Mouse (Mus musculus): ENCODE data around the gene Mphosph9. TPM values are rescaled to one million over a fixed set of nuclear protein-coding genes. Genes with fewer than 3 reads are reported as not detected.

The Mphosph9 gene
- polyA plus RNA-seq, 1 experiment from 2014 or later: 5.2 TPM

GRCm38 (mm10) chr5:124210281-124211016 lies 117.3 kb downstream of the Mphosph9 start:
- Histone ChIP-seq H3K9me3 (replicated peaks; ENCODE audit: low read length) (no peaks in the 10 kb centered on the region), H3K4me3 (replicated peaks; ENCODE audit: low read depth, low read length) (no peak overlapping the region), H3K27ac (peak overlapping the region; percentile 36; the same call in 1 of the 2 replicates), H3K4me2 (ENCODE audit: low read length) (no peak overlapping the region), H3K9ac (ENCODE audit: low read depth, low read length) (no peak overlapping the region), H3K36me3 (ENCODE audit: insufficient read depth, low read length) (no peaks in the 10 kb centered on the region), H3K27me3 (ENCODE audit: insufficient read depth, low read length) (no peaks in the 10 kb centered on the region), H3K4me1 (replicated peaks; ENCODE audit: insufficient read depth, low read length) (peaks cover 17% of the 10 kb centered on the region)
- WGBS: 67% methylated on average over 18 of the region's 18 CpGs
- TF ChIP-seq CTCF (IDR thresholded peaks at IDR 0.05; ENCODE audit: low read depth): no peak
- DNase-seq (ENCODE audit: low spot score): peak; percentile 43
- ATAC-seq (replicated peaks; ENCODE audit: low FRiP score, low read depth): no peak

- Histone ChIP-seq H3K4me1 (replicated peaks; ENCODE audit: insufficient read depth, low read length) (peaks cover 21% of the 10 kb centered on the region), H3K9me3 (replicated peaks; ENCODE audit: low read length) (no peaks in the 10 kb centered on the region), H3K27ac (no peak overlapping the region), H3K9ac (ENCODE audit: low read depth, low read length) (no peak overlapping the region), H3K27me3 (ENCODE audit: insufficient read depth, low read length) (no peaks in the 10 kb centered on the region), H3K36me3 (ENCODE audit: insufficient read depth, low read length) (no peaks in the 10 kb centered on the region), H3K4me2 (ENCODE audit: low read length) (no peak overlapping the region), H3K4me3 (replicated peaks; ENCODE audit: low read depth, low read length) (no peak overlapping the region)
- ATAC-seq (replicated peaks; ENCODE audit: low FRiP score, low read depth): no peak
- no peak for TF ChIP-seq CTCF (IDR thresholded peaks at IDR 0.05; ENCODE audit: low read depth)
- 48% methylated on average over 6 of the region's 6 CpGs for WGBS
- DNase-seq (ENCODE audit: low spot score): no peak
Measured at GRCm38 (mm10) chr5:124209850-124210249, 117.9 kb downstream of the Mphosph9 start.

- ATAC-seq (replicated peaks; ENCODE audit: low FRiP score, low read depth) (no peak), DNase-seq (ENCODE audit: low spot score) (no peak)
- no peaks in the 10 kb centered on the region for H3K9me3 ChIP-seq (replicated peaks; ENCODE audit: low read length)
- no peak overlapping the region for H3K4me3 ChIP-seq (replicated peaks; ENCODE audit: low read depth, low read length)
- TF ChIP-seq CTCF (IDR thresholded peaks at IDR 0.05; ENCODE audit: low read depth): no peak
- WGBS: 52% methylated on average over 8 of the region's 8 CpGs
- no peaks in the 10 kb centered on the region for H3K36me3 ChIP-seq (ENCODE audit: insufficient read depth, low read length)
- H3K27ac ChIP-seq: no peak overlapping the region
- H3K9ac ChIP-seq (ENCODE audit: low read depth, low read length): no peak overlapping the region
- no peak overlapping the region for H3K4me2 ChIP-seq (ENCODE audit: low read length)
- no peaks in the 10 kb centered on the region for H3K27me3 ChIP-seq (ENCODE audit: insufficient read depth, low read length)
- H3K4me1 ChIP-seq (replicated peaks; ENCODE audit: insufficient read depth, low read length): peaks cover 21% of the 10 kb centered on the region
Measured at GRCm38 (mm10) chr5:124208030-124208429, 119.7 kb downstream of the Mphosph9 start.

- H3K4me1 ChIP-seq (replicated peaks; ENCODE audit: insufficient read depth, low read length): peaks cover 21% of the 10 kb centered on the region
Measured at GRCm38 (mm10) chr5:124206481-124207038, 121.2 kb downstream of the Mphosph9 start.

GRCm38 (mm10) chr5:124205809-124206380 lies 121.9 kb downstream of the Mphosph9 start:
- no peak for TF ChIP-seq CTCF (IDR thresholded peaks at IDR 0.05; ENCODE audit: low read depth)

More at GRCm38 (mm10) chr5:124206481-124207038, 121.2 kb downstream of the Mphosph9 start:
- TF ChIP-seq CTCF (IDR thresholded peaks at IDR 0.05; ENCODE audit: low read depth): no peak
- Histone ChIP-seq H3K4me2 (ENCODE audit: low read length) (no peak overlapping the region), H3K4me3 (replicated peaks; ENCODE audit: low read depth, low read length) (no peak overlapping the region), H3K36me3 (ENCODE audit: insufficient read depth, low read length) (no peaks in the 10 kb centered on the region), H3K27ac (peak overlapping the region; percentile 68; the same call in 1 of the 2 replicates), H3K27me3 (ENCODE audit: insufficient read depth, low read length) (no peaks in the 10 kb centered on the region), H3K9ac (ENCODE audit: low read depth, low read length) (no peak overlapping the region), H3K9me3 (replicated peaks; ENCODE audit: low read length) (no peaks in the 10 kb centered on the region)
- 26% methylated on average over 13 of the region's 13 CpGs for WGBS
- ATAC-seq (replicated peaks; ENCODE audit: low FRiP score, low read depth): peak; percentile 61
- DNase-seq (ENCODE audit: low spot score): peak; percentile 79

GRCm38 (mm10) chr5:124205211-124205610 lies 122.6 kb downstream of the Mphosph9 start:
- peaks cover 21% of the 10 kb centered on the region for H3K4me1 ChIP-seq (replicated peaks; ENCODE audit: insufficient read depth, low read length)
- WGBS: 73% methylated on average over 9 of the region's 9 CpGs
- H3K27ac ChIP-seq: no peak overlapping the region
- H3K9ac ChIP-seq (ENCODE audit: low read depth, low read length): no peak overlapping the region
- H3K9me3 ChIP-seq (replicated peaks; ENCODE audit: low read length): no peaks in the 10 kb centered on the region
- TF ChIP-seq CTCF (IDR thresholded peaks at IDR 0.05; ENCODE audit: low read depth): no peak
- no peak overlapping the region for H3K4me2 ChIP-seq (ENCODE audit: low read length)
- DNase-seq (ENCODE audit: low spot score): no peak
- no peak for ATAC-seq (replicated peaks; ENCODE audit: low FRiP score, low read depth)
- H3K27me3 ChIP-seq (ENCODE audit: insufficient read depth, low read length): no peaks in the 10 kb centered on the region
- no peaks in the 10 kb centered on the region for H3K36me3 ChIP-seq (ENCODE audit: insufficient read depth, low read length)
- no peak overlapping the region for H3K4me3 ChIP-seq (replicated peaks; ENCODE audit: low read depth, low read length)

More at GRCm38 (mm10) chr5:124205809-124206380, 121.9 kb downstream of the Mphosph9 start:
- Histone ChIP-seq H3K27me3 (ENCODE audit: insufficient read depth, low read length) (no peaks in the 10 kb centered on the region), H3K4me1 (replicated peaks; ENCODE audit: insufficient read depth, low read length) (peaks cover 21% of the 10 kb centered on the region), H3K4me2 (ENCODE audit: low read length) (no peak overlapping the region), H3K27ac (peak overlapping the region; percentile 68; the same call in 1 of the 2 replicates), H3K4me3 (replicated peaks; ENCODE audit: low read depth, low read length) (no peak overlapping the region), H3K9me3 (replicated peaks; ENCODE audit: low read length) (no peaks in the 10 kb centered on the region), H3K36me3 (ENCODE audit: insufficient read depth, low read length) (no peaks in the 10 kb centered on the region), H3K9ac (ENCODE audit: low read depth, low read length) (no peak overlapping the region)
- WGBS: 37% methylated on average over 5 of the region's 5 CpGs
- ATAC-seq (replicated peaks; ENCODE audit: low FRiP score, low read depth): no peak
- DNase-seq (ENCODE audit: low spot score): no peak

Data from kidney, postnatal 0 days (tissue).